18 mouse cellular contexts compared by ENCODE assay signal in genomic region chr1:79925776-79926175, GRCm38 (mm10).
DNase-seq lines count a peak whose midpoint lies in the region; ATAC-seq lines count a peak whose summit lies in the region.
"Had no signal": no experiment of that assay in that cellular context is flagged by ENCODE, and none has a peak within 500 bp of the region (broad histone marks: within the 10 kb centered on the region; RNA-seq: fewer than 3 reads in every experiment).

No protein-coding gene starts in this region.

- H3K4me1 ChIP-seq in heart, embryonic 10.5 days, result no peaks in the 10 kb centered on the region
- H3K4me1 ChIP-seq in lung, embryonic 16.5 days (replicated peaks; ENCODE audit: control insufficient read depth, insufficient read depth, low read length), result peaks cover 9% of the 10 kb centered on the region; the same call in 1 of the 2 replicates
- no peaks in the 10 kb centered on the region for H3K4me1 ChIP-seq in hindbrain, embryonic 16.5 days (ENCODE audit: control insufficient read depth, insufficient read depth, low read depth, low read length)
- H3K4me1 ChIP-seq: forebrain, embryonic 15.5 days; heart, embryonic 15.5 days; neural tube, embryonic 12.5 days had no signal

- no peaks in the 10 kb centered on the region for H3K27me3 ChIP-seq in heart, embryonic 10.5 days (ENCODE audit: insufficient read depth, poor library complexity, severe bottlenecking)
- no peaks in the 10 kb centered on the region for H3K27me3 ChIP-seq in lung, embryonic 16.5 days (ENCODE audit: control insufficient read depth, insufficient read depth, low read depth, low read length)
- H3K27me3 ChIP-seq in hindbrain, embryonic 16.5 days (replicated peaks; ENCODE audit: control insufficient read depth, insufficient read depth, low read length), result no peaks in the 10 kb centered on the region
- H3K27me3 ChIP-seq: forebrain, embryonic 15.5 days; heart, embryonic 15.5 days; neural tube, embryonic 12.5 days had no signal

- H3K36me3 ChIP-seq in heart, embryonic 10.5 days, result no peaks in the 10 kb centered on the region
- H3K36me3 ChIP-seq in lung, embryonic 16.5 days (ENCODE audit: control insufficient read depth, insufficient read depth, low read length), result no peaks in the 10 kb centered on the region
- H3K36me3 ChIP-seq in hindbrain, embryonic 16.5 days (ENCODE audit: control insufficient read depth, insufficient read depth, low read length), result no peaks in the 10 kb centered on the region
- H3K36me3 ChIP-seq: forebrain, embryonic 15.5 days; heart, embryonic 15.5 days; neural tube, embryonic 12.5 days had no signal

- no peak overlapping the region for H3K4me2 ChIP-seq in lung, embryonic 16.5 days (ENCODE audit: low read depth, low read length)
- no peak overlapping the region for H3K4me2 ChIP-seq in hindbrain, embryonic 16.5 days (ENCODE audit: low read length)
- H3K4me2 ChIP-seq: forebrain, embryonic 15.5 days; heart, embryonic 15.5 days; liver, embryonic 11.5 days; neural tube, embryonic 12.5 days had no signal

- peak; percentile 92 for DNase-seq in heart, adult 11 months
- DNase-seq in heart, embryonic 10.5 days (ENCODE audit: low spot score), result no peak
- peak; percentile 23 for DNase-seq in kidney, adult 9 months
- DNase-seq in kidney, postnatal 36 days, result no peak
- DNase-seq in lung, postnatal 14 days, result no peak
- peak; percentile 58 for DNase-seq in lung, postnatal 36 days
- DNase-seq: adrenal gland, postnatal 10 days; cerebellum, adult 8-10 months; layer of hippocampus, postnatal 36 days; midbrain, embryonic 14.5 days; right cerebral cortex, postnatal 14 days; thymus, postnatal 25 days had no signal

- no peak overlapping the region for H3K4me3 ChIP-seq in heart, embryonic 10.5 days
- H3K4me3 ChIP-seq in lung, embryonic 16.5 days (ENCODE audit: low read length), result no peak overlapping the region
- no peak overlapping the region for H3K4me3 ChIP-seq in hindbrain, embryonic 16.5 days (ENCODE audit: low read length)
- H3K4me3 ChIP-seq: forebrain, embryonic 15.5 days; heart, embryonic 15.5 days; neural tube, embryonic 12.5 days had no signal

- H3K27ac ChIP-seq in heart, embryonic 10.5 days, result no peak overlapping the region
- H3K27ac ChIP-seq in lung, embryonic 16.5 days (ENCODE audit: low read length), result peak overlapping the region; percentile 27; the same call in 1 of the 2 replicates
- H3K27ac ChIP-seq in hindbrain, embryonic 16.5 days (ENCODE audit: low read depth, low read length), result no peak overlapping the region
- H3K27ac ChIP-seq: forebrain, embryonic 15.5 days; heart, embryonic 15.5 days; neural tube, embryonic 12.5 days had no signal

- WGBS in heart, embryonic 10.5 days, result 53% methylated on average over 1 of the region's 1 CpGs
- 37% methylated on average over 1 of the region's 1 CpGs for WGBS in lung, embryonic 16.5 days
- WGBS in hindbrain, embryonic 16.5 days, result 67% methylated on average over 1 of the region's 1 CpGs

- ATAC-seq in lung, embryonic 16.5 days (ENCODE audit: low read depth), result peak; percentile 74
- no peak for ATAC-seq in hindbrain, embryonic 16.5 days
- ATAC-seq: forebrain, embryonic 15.5 days had no signal

- no peak overlapping the region for H3K9ac ChIP-seq in lung, embryonic 16.5 days (ENCODE audit: low read length)
- no peak overlapping the region for H3K9ac ChIP-seq in hindbrain, embryonic 16.5 days (ENCODE audit: low read depth, low read length)
- H3K9ac ChIP-seq: forebrain, embryonic 15.5 days; heart, embryonic 15.5 days; neural tube, embryonic 12.5 days had no signal

- no peaks in the 10 kb centered on the region for H3K9me3 ChIP-seq in heart, embryonic 10.5 days
- H3K9me3 ChIP-seq in lung, embryonic 16.5 days (ENCODE audit: control insufficient read depth, low read length), result no peaks in the 10 kb centered on the region
- no peaks in the 10 kb centered on the region for H3K9me3 ChIP-seq in hindbrain, embryonic 16.5 days (ENCODE audit: control insufficient read depth, low read length)
- H3K9me3 ChIP-seq: forebrain, embryonic 15.5 days; heart, embryonic 15.5 days; neural tube, embryonic 12.5 days had no signal

Comparison
In these comparisons a context has a peak if more than half of its experiments do, and no peak if none do; other contexts are left out.
1. DNase-seq: peak in heart, adult 11 months (single experiment), kidney, adult 9 months (single experiment) and lung, postnatal 36 days (single experiment); none in heart, embryonic 10.5 days (single experiment), kidney, postnatal 36 days (0 of 2) and lung, postnatal 14 days (single experiment).